Mouse (Mus musculus) forebrain, embryonic 12.5 days (tissue): ENCODE measurements around the gene Slc6a6. TPM values are rescaled to one million over a fixed set of nuclear protein-coding genes. Genes with fewer than 3 reads are reported as not detected.

Experiments
- ATAC-seq: fragments of 200-750 bp; cut with Nextera tagmentation; 2 replicates; pipeline ENCODE4 v1.8.0; 2017; ENCODE audit warnings: moderate TSS enrichment; ENCODE audit not compliant: low FRiP score
- H3K27ac ChIP-seq: fragments of 300-500 bp; sonication (generic); 2 replicates; pipeline ENCODE4 v1.5.1; 2016; ENCODE audit warnings: mild to moderate bottlenecking
- H3K27me3 ChIP-seq: fragments of 300-500 bp; sonication (generic); 2 replicates; pipeline ENCODE4 v1.6.1; 2016; ENCODE audit warnings: mild to moderate bottlenecking
- H3K36me3 ChIP-seq: fragments of 300-500 bp; sonication (generic); replicated peaks from 2 replicates; pipeline ENCODE4 v1.6.1; 2016; ENCODE audit warnings: mild to moderate bottlenecking
- H3K4me1 ChIP-seq: fragments of 300-500 bp; sonication (generic); 2 replicates; pipeline ENCODE4 v1.6.1; 2016
- H3K4me2 ChIP-seq: fragments of 300-500 bp; sonication (generic); 2 replicates; pipeline ENCODE4 v1.6.1; 2016; ENCODE audit warnings: mild to moderate bottlenecking, moderate library complexity
- H3K4me3 ChIP-seq: fragments of 300-500 bp; sonication (generic); replicated peaks from 2 replicates; pipeline ENCODE4 v1.5.1; 2016; ENCODE audit warnings: mild to moderate bottlenecking
- H3K9ac ChIP-seq: fragments of 300-500 bp; sonication (generic); 2 replicates; pipeline ENCODE4 v1.6.1; 2016; ENCODE audit warnings: mild to moderate bottlenecking
- H3K9me3 ChIP-seq: fragments of 300-500 bp; sonication (generic); 2 replicates; pipeline ENCODE4 v1.6.1; 2016
- WGBS: fragments of 180-500 bp; shearing (Covaris S2); methylation state at CpG from one replicate; pipeline ENCODE4 v1.1.7; 2016; 5-methylcytosine and 5-hydroxymethylcytosine counted together
- polyA plus RNA-seq: library from polyadenylated mRNA; unstranded; fragments of >200 nt; fragmentation: Nextera tagmentation; extraction: Ambion mirVana; gene quantifications from 2 replicates; pipeline ENCODE4 v1.2.1, GENCODE M21; 2016

Slc6a6 gene
- polyA plus RNA-seq, 1 experiment from 2014 or later = 79.0 TPM

DNA sequence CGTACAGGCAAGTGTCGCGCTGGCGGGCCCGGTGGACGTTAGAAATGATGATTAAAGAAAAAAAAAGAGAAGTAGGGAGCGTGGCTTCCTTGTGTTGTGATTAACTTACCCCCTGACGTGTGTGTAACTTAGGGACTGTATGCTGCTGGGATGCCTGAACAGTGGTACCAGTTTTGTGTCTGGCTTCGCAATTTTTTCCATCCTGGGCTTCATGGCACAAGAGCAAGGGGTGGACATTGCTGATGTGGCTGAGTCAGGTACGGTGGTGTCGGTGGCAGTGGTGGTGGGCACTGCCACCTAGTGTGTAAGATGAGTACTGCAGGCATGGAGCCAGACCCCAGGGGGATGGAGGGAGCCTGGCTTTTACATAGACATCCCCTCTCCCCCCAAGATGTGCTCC lies 57.2 kb downstream of the Slc6a6 start:
- Histone ChIP-seq H3K4me2 (no peak overlapping the region), H3K27ac (no peak overlapping the region), H3K9ac (no peak overlapping the region), H3K4me3 (no peak overlapping the region), H3K27me3 (no peaks in the 10 kb centered on the region), H3K4me1 (0 out of 2 replicates have a peak, but pooled peaks cover 3% of the 10 kb centered on the region), H3K36me3 (peaks cover 68% of the 10 kb centered on the region), H3K9me3 (no peaks in the 10 kb centered on the region)
- peak; percentile 75 for ATAC-seq
- WGBS = 72% methylated on average over 11 of the region's 11 CpGs

DNA sequence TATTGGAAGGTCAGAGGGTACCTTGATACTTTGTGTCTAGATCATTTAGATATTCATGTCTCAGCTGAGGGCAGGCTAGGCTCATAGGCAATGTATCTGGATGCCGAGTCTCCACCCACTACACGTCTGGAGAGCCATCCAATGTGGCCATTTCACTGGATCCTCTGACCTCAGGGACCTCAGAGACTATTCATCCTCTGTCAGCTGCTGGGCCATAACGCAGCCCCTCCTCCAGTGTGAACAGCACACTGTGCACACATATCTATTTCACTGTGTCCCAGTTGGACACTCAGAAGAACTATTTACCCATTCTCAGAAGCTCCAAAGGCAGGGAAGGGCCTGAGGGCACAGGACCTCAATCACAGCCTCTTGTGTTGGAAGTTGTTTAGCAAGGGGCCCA lies 58.6 kb downstream of the Slc6a6 start:
- no peak overlapping the region for H3K9ac ChIP-seq
- H3K27me3 ChIP-seq = no peaks in the 10 kb centered on the region
- no peak overlapping the region for H3K27ac ChIP-seq
- peaks cover 62% of the 10 kb centered on the region for H3K36me3 ChIP-seq
- H3K9me3 ChIP-seq = no peaks in the 10 kb centered on the region
- no peak for ATAC-seq
- no peak overlapping the region for H3K4me2 ChIP-seq
- no peak overlapping the region for H3K4me3 ChIP-seq
- 0 out of 2 replicates have a peak, but pooled peaks cover 3% of the 10 kb centered on the region for H3K4me1 ChIP-seq
- WGBS = 76% methylated on average over 3 of the region's 3 CpGs

DNA sequence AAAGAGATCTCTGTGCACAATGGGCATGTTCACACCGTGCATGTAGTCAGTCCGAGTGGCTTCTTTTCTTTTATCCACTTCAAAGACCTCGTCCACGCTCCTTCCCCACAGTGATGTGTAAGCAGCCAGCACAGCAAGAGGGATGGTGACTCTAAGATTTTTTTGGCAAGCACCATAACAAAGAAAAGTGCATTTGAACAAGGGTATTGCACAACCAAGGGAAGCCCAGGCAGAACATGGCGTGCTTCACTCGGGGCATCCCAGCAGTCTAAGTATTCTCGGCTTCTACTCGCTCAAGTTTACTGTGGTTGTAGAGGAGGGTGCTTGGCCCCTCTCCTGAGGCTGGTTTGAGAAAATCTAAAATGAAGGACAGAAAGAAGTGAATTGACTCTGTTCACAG lies 59.1 kb downstream of the Slc6a6 start:
- Histone ChIP-seq H3K4me3 (no peak overlapping the region), H3K9me3 (no peaks in the 10 kb centered on the region), H3K9ac (no peak overlapping the region), H3K4me2 (no peak overlapping the region), H3K27ac (no peak overlapping the region), H3K27me3 (no peaks in the 10 kb centered on the region), H3K36me3 (peaks cover 59% of the 10 kb centered on the region), H3K4me1 (0 out of 2 replicates have a peak, but pooled peaks cover under 1% of the 10 kb centered on the region)
- 87% methylated on average over 8 of the region's 8 CpGs for WGBS
- no peak for ATAC-seq

DNA sequence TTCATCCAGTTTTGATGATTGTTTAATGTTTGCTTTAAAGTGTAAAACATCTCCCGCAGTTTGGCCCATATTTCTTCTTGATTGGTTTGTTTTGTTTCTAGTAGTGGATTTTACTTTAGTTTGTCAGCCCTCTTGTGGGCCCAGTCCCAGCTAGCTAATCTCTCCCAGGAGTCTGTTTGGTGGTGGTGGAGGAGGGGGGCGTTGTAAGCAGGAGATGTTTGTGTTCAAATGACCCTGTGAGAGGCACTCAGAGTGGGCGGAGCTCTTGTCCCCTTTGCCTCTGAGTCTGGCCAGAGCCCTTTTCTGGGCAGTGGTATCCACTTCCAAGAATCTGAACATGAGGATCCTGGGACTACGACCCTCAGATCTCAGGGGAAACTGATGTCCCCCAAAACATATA lies 60.0 kb downstream of the Slc6a6 start:
- WGBS = 60% methylated on average over 4 of the region's 4 CpGs
- ATAC-seq = no peak

DNA sequence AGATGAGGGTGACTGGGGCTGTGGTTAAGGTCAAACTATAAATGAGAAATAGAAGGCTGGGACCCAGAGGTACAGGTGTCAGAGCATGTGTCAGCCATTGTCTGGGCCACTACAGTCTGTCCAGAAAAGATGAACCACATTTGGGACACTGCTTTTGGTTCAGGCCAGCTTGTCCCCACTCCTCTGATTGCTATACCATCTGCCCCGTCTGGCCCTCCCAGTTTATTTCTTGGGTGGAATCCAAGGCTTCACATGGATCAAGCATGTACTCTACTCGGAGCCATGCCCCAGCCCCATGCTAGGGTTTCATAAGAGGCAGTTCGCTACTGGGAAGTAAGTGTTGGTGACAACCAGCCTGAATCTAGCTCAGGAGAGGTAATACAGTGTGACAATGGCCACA lies 61.4 kb downstream of the Slc6a6 start:
- Histone ChIP-seq H3K36me3 (peaks cover 62% of the 10 kb centered on the region), H3K27me3 (no peaks in the 10 kb centered on the region), H3K27ac (no peak overlapping the region), H3K4me2 (no peak overlapping the region), H3K4me3 (no peak overlapping the region), H3K9ac (no peak overlapping the region), H3K9me3 (no peaks in the 10 kb centered on the region), H3K4me1 (no peaks in the 10 kb centered on the region)
- 89% methylated on average over 3 of the region's 3 CpGs for WGBS
- ATAC-seq = no peak

More for the DNA sequence above, 60.0 kb downstream of the Slc6a6 start:
- Histone ChIP-seq H3K4me3 (no peak overlapping the region), H3K4me1 (no peaks in the 10 kb centered on the region), H3K9ac (no peak overlapping the region), H3K27ac (no peak overlapping the region), H3K9me3 (no peaks in the 10 kb centered on the region), H3K4me2 (no peak overlapping the region), H3K27me3 (no peaks in the 10 kb centered on the region), H3K36me3 (peaks cover 59% of the 10 kb centered on the region)

DNA sequence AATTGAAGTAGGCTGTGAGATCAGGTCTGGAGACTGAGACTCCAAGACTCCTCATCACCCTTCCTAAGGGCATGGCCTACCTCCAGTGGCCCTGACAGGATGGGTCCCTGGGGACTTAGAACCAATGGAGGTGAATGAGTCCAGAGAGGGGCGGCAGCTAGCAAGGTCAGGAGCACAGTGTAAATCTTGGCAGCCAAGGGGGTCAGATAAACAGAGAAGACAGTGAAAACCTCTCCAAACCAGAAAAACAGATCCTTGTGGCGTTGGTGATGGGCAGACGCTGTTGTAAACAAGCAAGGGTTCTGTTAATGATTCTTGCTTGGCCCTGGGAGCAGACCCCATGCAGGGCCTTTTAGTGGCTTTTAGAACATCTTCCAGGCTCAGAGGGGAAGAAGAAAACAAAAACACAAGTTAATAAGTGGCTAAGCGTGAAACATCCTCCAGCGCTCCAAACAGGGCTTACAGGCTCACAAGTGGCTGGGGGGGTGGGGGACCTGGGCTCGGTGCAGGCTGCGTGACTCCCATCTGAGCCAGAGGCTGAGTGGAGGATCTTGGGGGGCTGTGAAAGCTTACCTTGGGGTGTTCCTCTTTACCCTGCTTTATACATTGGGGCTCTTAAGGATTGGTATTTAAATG lies 62.2 kb downstream of the Slc6a6 start:
- Histone ChIP-seq H3K4me1 (no peaks in the 10 kb centered on the region), H3K36me3 (peaks cover 69% of the 10 kb centered on the region), H3K27me3 (no peaks in the 10 kb centered on the region), H3K9me3 (no peaks in the 10 kb centered on the region), H3K4me3 (no peak overlapping the region), H3K9ac (no peak overlapping the region), H3K27ac (no peak overlapping the region), H3K4me2 (no peak overlapping the region)
- WGBS = 73% methylated on average over 7 of the region's 7 CpGs
- ATAC-seq = no peak

DNA sequence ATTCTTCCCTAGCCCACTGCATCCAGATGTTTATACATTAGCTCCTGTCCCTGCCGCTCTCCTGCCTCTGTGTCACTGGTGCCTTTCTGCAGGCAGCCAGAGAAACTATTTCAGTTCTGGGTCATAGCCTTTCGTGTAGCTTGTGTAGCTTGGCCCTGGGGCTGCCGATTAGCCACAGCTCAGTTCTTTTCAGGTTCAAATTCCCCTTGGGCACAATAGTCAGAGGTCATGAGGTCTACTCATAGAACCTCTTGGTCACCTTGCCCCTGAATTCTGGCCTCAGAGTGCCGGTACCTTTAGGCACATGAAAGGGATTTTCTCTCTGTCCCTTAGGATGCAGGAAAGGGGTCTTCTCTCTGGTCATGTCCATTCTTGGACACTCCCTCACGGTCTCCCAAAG lies 62.9 kb downstream of the Slc6a6 start:
- no peak overlapping the region for H3K27ac ChIP-seq
- H3K9ac ChIP-seq = no peak overlapping the region
- no peaks in the 10 kb centered on the region for H3K9me3 ChIP-seq
- WGBS = 83% methylated on average over 5 of the region's 5 CpGs
- H3K27me3 ChIP-seq = no peaks in the 10 kb centered on the region
- peaks cover 69% of the 10 kb centered on the region for H3K36me3 ChIP-seq
- H3K4me3 ChIP-seq = no peak overlapping the region
- no peaks in the 10 kb centered on the region for H3K4me1 ChIP-seq
- ATAC-seq = no peak
- no peak overlapping the region for H3K4me2 ChIP-seq

DNA sequence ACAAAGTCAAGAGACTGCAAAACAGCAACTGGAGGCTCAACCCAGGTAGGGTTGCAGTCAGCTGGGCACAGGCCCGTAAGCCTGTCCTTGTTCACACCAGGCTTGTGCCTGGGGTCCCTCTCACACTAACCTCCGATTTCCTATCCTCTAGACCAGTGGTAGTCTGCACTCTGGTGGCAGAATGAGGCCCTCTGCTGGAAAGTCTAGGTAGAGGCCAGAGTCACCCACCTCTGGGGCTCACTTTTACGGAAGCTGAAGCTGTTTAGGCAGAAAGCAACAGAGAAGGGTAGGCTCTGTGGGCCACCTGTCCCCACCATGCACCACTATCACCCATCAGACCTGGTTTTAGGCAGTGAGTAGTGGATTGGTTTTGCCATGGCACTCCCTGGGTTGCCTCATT lies 67.1 kb downstream of the Slc6a6 start:
- 60% methylated on average over 3 of the region's 3 CpGs for WGBS
- H3K9ac ChIP-seq = no peak overlapping the region

DNA sequence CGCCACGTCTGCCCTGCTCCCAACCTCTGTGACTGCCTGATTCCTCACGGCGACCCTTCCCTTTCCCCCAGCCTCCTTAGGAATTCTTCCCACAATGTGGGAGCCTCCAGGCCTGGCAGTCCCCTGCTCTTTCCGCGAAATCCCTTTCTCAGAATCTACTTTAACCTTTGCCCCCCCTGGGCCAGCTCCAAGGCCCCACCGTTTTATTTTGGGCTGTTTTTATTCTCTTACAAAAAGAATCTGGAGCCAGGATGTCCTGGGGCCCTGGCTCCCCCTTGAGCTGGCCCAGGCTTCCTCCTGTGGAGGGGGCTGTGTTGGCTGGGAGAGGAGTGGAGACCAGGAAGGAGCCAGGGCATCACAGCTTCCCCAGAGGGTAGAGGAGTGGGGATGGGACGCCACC lies 69.0 kb downstream of the Slc6a6 start:
- 61% methylated on average over 8 of the region's 8 CpGs for WGBS
- no peaks in the 10 kb centered on the region for H3K4me1 ChIP-seq
- H3K27me3 ChIP-seq = no peaks in the 10 kb centered on the region
- no peak overlapping the region for H3K4me2 ChIP-seq
- H3K9me3 ChIP-seq = no peaks in the 10 kb centered on the region
- H3K36me3 ChIP-seq = peaks cover 75% of the 10 kb centered on the region
- no peak overlapping the region for H3K27ac ChIP-seq
- no peak overlapping the region for H3K9ac ChIP-seq
- ATAC-seq = no peak
- no peak overlapping the region for H3K4me3 ChIP-seq

More for the DNA sequence above, 67.1 kb downstream of the Slc6a6 start:
- no peak overlapping the region for H3K4me3 ChIP-seq
- H3K4me2 ChIP-seq = no peak overlapping the region
- no peaks in the 10 kb centered on the region for H3K27me3 ChIP-seq
- H3K4me1 ChIP-seq = no peaks in the 10 kb centered on the region
- ATAC-seq = no peak; the same call in 1 of the 2 replicates
- H3K27ac ChIP-seq = no peak overlapping the region
- peaks cover 62% of the 10 kb centered on the region for H3K36me3 ChIP-seq
- no peaks in the 10 kb centered on the region for H3K9me3 ChIP-seq

DNA sequence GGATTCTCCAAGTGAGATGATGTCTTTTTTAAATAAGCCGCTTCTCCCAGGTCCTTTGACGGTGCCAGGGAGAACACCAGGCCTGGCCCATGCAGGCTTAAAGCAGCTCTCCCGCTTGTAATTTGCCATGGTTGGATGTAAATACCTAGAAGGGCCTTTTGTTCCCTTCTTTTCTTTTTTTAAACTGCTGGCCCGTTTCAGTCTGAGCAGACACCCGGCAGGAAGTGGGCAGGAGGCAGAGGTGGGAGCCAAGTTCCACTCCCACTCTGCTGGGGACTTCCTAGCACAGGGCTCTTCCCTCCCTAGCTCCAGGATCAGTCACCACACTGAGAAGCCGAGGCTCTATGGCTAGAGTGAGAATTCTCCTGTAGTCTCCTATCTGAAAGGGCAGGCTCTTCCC lies 70.2 kb downstream of the Slc6a6 start:
- H3K9me3 ChIP-seq = no peaks in the 10 kb centered on the region
- no peak for ATAC-seq
- no peak overlapping the region for H3K4me2 ChIP-seq
- no peak overlapping the region for H3K9ac ChIP-seq
- H3K27me3 ChIP-seq = no peaks in the 10 kb centered on the region
- no peak overlapping the region for H3K4me3 ChIP-seq
- WGBS = 57% methylated on average over 6 of the region's 6 CpGs
- H3K36me3 ChIP-seq = peaks cover 72% of the 10 kb centered on the region
- no peaks in the 10 kb centered on the region for H3K4me1 ChIP-seq
- no peak overlapping the region for H3K27ac ChIP-seq

DNA sequence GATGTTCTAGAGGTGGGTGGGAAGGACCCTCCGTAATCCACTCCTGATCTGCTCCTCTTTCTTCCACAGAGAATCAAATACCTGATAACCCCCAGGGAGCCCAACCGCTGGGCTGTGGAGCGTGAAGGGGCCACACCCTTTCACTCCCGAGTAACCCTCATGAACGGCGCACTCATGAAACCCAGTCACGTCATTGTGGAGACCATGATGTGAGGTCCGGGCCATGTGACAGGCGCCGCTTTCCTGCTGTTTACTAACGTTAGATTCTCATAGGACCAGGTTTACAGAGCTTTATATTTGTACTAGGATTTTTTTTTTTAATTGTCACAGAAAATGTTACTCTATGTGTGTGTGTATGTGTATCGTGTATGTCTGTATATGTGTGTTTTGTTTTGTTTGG lies 71.0 kb downstream of the Slc6a6 start:
- Histone ChIP-seq H3K4me2 (no peak overlapping the region), H3K27ac (no peak overlapping the region), H3K9me3 (no peaks in the 10 kb centered on the region), H3K36me3 (peaks cover 71% of the 10 kb centered on the region), H3K9ac (no peak overlapping the region), H3K4me1 (no peaks in the 10 kb centered on the region), H3K4me3 (no peak overlapping the region), H3K27me3 (no peaks in the 10 kb centered on the region)
- WGBS = 85% methylated on average over 12 of the region's 12 CpGs
- no peak for ATAC-seq

DNA sequence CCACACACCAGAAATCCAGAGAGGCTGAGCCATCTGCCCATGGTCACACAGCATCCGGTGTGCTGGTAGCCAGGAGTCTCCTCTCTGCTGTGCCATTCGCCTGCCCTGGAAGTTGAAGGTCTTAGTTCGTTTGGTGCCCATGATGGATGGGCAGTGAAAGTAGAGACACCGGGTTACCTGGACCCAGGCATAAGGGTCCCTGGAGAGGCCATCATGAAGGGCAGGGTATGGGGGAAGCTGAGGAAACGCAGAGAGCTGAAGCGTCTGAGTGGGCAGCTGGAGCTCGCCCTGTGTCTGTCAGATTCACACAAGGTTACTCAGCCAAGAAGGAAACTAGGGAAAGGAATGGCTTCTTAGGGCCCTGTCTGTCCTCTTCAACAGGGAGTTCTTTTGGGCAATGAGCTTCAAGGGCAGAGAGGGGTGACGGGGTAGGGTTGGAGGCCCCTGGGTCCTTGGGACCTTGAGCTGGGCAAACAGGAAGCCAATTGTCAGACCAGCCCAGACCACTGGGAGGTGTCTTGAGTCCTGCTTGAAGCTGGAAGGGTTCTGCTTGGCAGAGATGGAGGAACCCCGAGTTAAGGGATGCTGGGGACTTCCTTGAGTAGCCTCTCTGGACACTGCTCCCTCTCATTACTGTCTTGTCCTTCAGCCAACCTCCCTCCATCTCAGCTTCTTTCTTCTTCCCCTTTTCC lies 78.3 kb downstream of the Slc6a6 start:
- ATAC-seq = no peak
- no peak overlapping the region for H3K4me3 ChIP-seq
- H3K4me1 ChIP-seq = no peaks in the 10 kb centered on the region
- WGBS = 85% methylated on average over 9 of the region's 9 CpGs
- no peaks in the 10 kb centered on the region for H3K27me3 ChIP-seq
- H3K9ac ChIP-seq = no peak overlapping the region
- no peak overlapping the region for H3K4me2 ChIP-seq
- peaks cover 20% of the 10 kb centered on the region for H3K36me3 ChIP-seq
- H3K27ac ChIP-seq = no peak overlapping the region
- H3K9me3 ChIP-seq = no peaks in the 10 kb centered on the region

DNA sequence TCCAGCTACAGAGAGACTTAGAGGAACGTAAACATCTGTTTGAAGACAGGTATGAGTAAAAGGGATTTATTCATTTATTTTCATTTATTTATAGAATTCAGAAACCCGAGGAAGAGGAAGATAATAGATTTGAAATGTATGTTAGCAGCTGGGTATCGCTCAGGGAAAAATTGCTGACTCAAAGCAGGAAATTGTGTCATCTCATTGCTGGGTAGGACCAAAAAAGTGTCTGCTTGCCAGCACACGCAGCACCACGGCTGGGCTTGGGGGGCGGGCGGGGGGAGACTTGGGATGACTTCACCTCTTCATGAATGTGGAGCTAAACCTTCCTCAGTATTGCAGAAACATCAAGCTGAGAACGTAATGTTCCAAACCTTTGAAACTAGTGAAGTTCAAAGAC lies 83.7 kb downstream of the Slc6a6 start:
- WGBS = 86% methylated on average over 8 of the region's 8 CpGs
- Histone ChIP-seq H3K36me3 (no peaks in the 10 kb centered on the region), H3K4me3 (no peak overlapping the region), H3K27me3 (no peaks in the 10 kb centered on the region), H3K4me2 (no peak overlapping the region), H3K4me1 (no peaks in the 10 kb centered on the region), H3K9me3 (peaks cover 5% of the 10 kb centered on the region; the same call in 1 of the 2 replicates), H3K27ac (no peak overlapping the region), H3K9ac (no peak overlapping the region)
- ATAC-seq = no peak
